Mouse (Mus musculus): ENCODE results near the gene Lelp1. TPM values are rescaled to one million over a fixed set of nuclear protein-coding genes. Genes with fewer than 3 reads are reported as not detected.

Lelp1 gene
- polyA plus RNA-seq (2015; fragmentation: Nextera tagmentation; extraction: Ambion mirVana) = not detected in 2 replicates

GRCm38 (mm10) chr3:92142644-92143043 lies at the start of gene Lelp1:
Gene Lelp1 (minus strand): TSS chr3:92142744.
- no peak within 1 kb of the TSS for H3K4me3 ChIP-seq
- H3K27ac ChIP-seq = no peak within 1 kb of the TSS
- H3K9me3 ChIP-seq = no peaks in the 10 kb centered on the region
- H3K27me3 ChIP-seq = no peaks in the 10 kb centered on the region
- H3K36me3 ChIP-seq = no peaks in the 10 kb centered on the region
- H3K4me2 ChIP-seq = no peak within 1 kb of the TSS
- no peak for ATAC-seq (ENCODE audit: insufficient number of reproducible peaks, low FRiP score, low TSS enrichment, low read depth)
- WGBS = 52% methylated on average over 1 of the region's 1 CpGs
- no peaks in the 10 kb centered on the region for H3K4me1 ChIP-seq
- H3K9ac ChIP-seq = no peak within 1 kb of the TSS

DNA sequence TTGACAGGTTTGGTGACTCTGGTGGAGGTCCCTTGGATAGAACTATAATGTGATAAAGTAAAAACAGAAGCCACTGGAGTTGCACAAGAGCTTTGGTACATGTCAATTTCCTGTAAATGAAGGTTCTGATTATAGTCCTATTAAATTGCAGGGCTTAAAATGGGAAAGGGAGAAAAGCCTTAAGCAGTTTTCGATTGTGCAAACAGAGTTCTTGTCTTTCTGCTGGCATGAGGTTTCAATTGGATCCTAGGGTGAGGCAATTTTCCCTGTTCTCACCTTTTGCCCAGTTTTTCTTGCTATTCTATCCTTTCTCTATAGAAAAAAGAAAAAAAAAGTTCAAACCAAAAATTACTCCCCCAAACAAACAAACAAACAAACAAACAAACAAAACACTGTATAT lies 34.3 kb upstream of the Lelp1 start:
- Histone ChIP-seq H3K9me3 (no peaks in the 10 kb centered on the region), H3K4me1 (no peaks in the 10 kb centered on the region), H3K27me3 (no peaks in the 10 kb centered on the region), H3K4me2 (no peak overlapping the region), H3K36me3 (no peaks in the 10 kb centered on the region), H3K4me3 (no peak overlapping the region), H3K9ac (no peak overlapping the region), H3K27ac (no peak overlapping the region)
- 42% methylated on average over 1 of the region's 1 CpGs for WGBS
- ATAC-seq (ENCODE audit: insufficient number of reproducible peaks, low FRiP score, low TSS enrichment, low read depth) = no peak

- ATAC-seq (ENCODE audit: insufficient number of reproducible peaks, low FRiP score, low TSS enrichment, low read depth) = no peak
- no peak overlapping the region for H3K4me3 ChIP-seq
- WGBS = 68% methylated on average over 3 of the region's 3 CpGs
- no peaks in the 10 kb centered on the region for H3K36me3 ChIP-seq
- H3K4me1 ChIP-seq = no peaks in the 10 kb centered on the region
- H3K27ac ChIP-seq = no peak overlapping the region
- no peaks in the 10 kb centered on the region for H3K27me3 ChIP-seq
- no peak overlapping the region for H3K4me2 ChIP-seq
- no peak overlapping the region for H3K9ac ChIP-seq
- H3K9me3 ChIP-seq = no peaks in the 10 kb centered on the region
These were observed 27.3 kb upstream of the Lelp1 start for GRCm38 (mm10) chr3:92169847-92170246.

- no peak overlapping the region for H3K9ac ChIP-seq
- no peak for ATAC-seq (ENCODE audit: insufficient number of reproducible peaks, low FRiP score, low TSS enrichment, low read depth)
- H3K27ac ChIP-seq = no peak overlapping the region
- no peaks in the 10 kb centered on the region for H3K9me3 ChIP-seq
- H3K27me3 ChIP-seq = no peaks in the 10 kb centered on the region
- no peaks in the 10 kb centered on the region for H3K4me1 ChIP-seq
- H3K4me3 ChIP-seq = no peak overlapping the region
- H3K36me3 ChIP-seq = no peaks in the 10 kb centered on the region
- H3K4me2 ChIP-seq = no peak overlapping the region
These were observed 10.8 kb upstream of the Lelp1 start for GRCm38 (mm10) chr3:92153322-92153721.

- H3K27ac ChIP-seq = no peak overlapping the region
- no peaks in the 10 kb centered on the region for H3K9me3 ChIP-seq
- H3K4me2 ChIP-seq = no peak overlapping the region
- WGBS = 20% methylated on average over 8 of the region's 8 CpGs
- H3K27me3 ChIP-seq = no peaks in the 10 kb centered on the region
- 0 out of 2 replicates have a peak, but pooled peaks have one; percentile 77 for ATAC-seq (ENCODE audit: insufficient number of reproducible peaks, low FRiP score, low TSS enrichment, low read depth)
- H3K9ac ChIP-seq = no peak overlapping the region
- H3K4me1 ChIP-seq = no peaks in the 10 kb centered on the region
- no peak overlapping the region for H3K4me3 ChIP-seq
- H3K36me3 ChIP-seq = no peaks in the 10 kb centered on the region
These were observed 8.2 kb upstream of the Lelp1 start for GRCm38 (mm10) chr3:92150631-92151277.

DNA sequence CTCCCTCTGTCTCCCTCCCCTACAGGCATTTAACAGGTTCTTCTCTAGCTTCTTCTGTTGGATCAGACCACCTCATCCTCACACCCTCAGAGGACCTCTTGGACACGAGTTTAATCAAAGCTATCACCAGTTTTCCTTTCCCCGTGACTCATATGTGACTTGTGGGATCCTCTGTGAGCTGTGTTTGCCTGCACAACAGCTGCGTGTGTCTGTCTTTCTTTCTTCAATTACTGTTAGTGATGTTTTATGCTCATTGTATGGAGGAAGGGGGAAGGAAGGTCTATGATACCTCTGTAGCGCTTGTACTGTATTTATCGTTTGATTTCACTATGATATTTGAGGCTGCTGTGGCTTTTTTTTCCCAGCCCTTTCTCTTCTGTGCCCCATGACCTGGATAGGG lies 5.4 kb upstream of the Lelp1 start:
- H3K4me2 ChIP-seq = no peak overlapping the region
- no peak overlapping the region for H3K9ac ChIP-seq
- H3K4me1 ChIP-seq = no peaks in the 10 kb centered on the region
- 76% methylated on average over 5 of the region's 5 CpGs for WGBS
- no peaks in the 10 kb centered on the region for H3K27me3 ChIP-seq
- H3K27ac ChIP-seq = no peak overlapping the region
- no peak for ATAC-seq (ENCODE audit: insufficient number of reproducible peaks, low FRiP score, low TSS enrichment, low read depth)
- H3K4me3 ChIP-seq = no peak overlapping the region
- H3K36me3 ChIP-seq = no peaks in the 10 kb centered on the region
- no peaks in the 10 kb centered on the region for H3K9me3 ChIP-seq

- Histone ChIP-seq H3K4me3 (no peak overlapping the region), H3K27me3 (no peaks in the 10 kb centered on the region), H3K9me3 (no peaks in the 10 kb centered on the region), H3K4me2 (no peak overlapping the region), H3K27ac (no peak overlapping the region), H3K36me3 (no peaks in the 10 kb centered on the region), H3K9ac (no peak overlapping the region), H3K4me1 (no peaks in the 10 kb centered on the region)
- WGBS = 32% methylated on average over 2 of the region's 2 CpGs
- ATAC-seq (ENCODE audit: insufficient number of reproducible peaks, low FRiP score, low TSS enrichment, low read depth) = no peak
These were observed 4.9 kb upstream of the Lelp1 start for GRCm38 (mm10) chr3:92147420-92147819.

GRCm38 (mm10) chr3:92123847-92124246 lies 18.7 kb downstream of the Lelp1 start, which contains the start of gene Prr9:
Gene Prr9 (minus strand): TSS chr3:92123947.
- Histone ChIP-seq H3K4me3 (no peak within 1 kb of the TSS), H3K9ac (no peak within 1 kb of the TSS), H3K36me3 (no peaks in the 10 kb centered on the region), H3K27me3 (no peaks in the 10 kb centered on the region), H3K27ac (no peak within 1 kb of the TSS), H3K4me2 (no peak within 1 kb of the TSS), H3K9me3 (no peaks in the 10 kb centered on the region), H3K4me1 (no peaks in the 10 kb centered on the region)
- ATAC-seq (ENCODE audit: insufficient number of reproducible peaks, low FRiP score, low TSS enrichment, low read depth) = no peak
- 44% methylated on average over 5 of the region's 5 CpGs for WGBS

GRCm38 (mm10) chr3:92120902-92121301 lies 21.6 kb downstream of the Lelp1 start:
- no peaks in the 10 kb centered on the region for H3K9me3 ChIP-seq
- H3K36me3 ChIP-seq = no peaks in the 10 kb centered on the region
- H3K4me3 ChIP-seq = no peak overlapping the region
- H3K9ac ChIP-seq = no peak overlapping the region
- no peaks in the 10 kb centered on the region for H3K27me3 ChIP-seq
- no peak overlapping the region for H3K27ac ChIP-seq
- no peaks in the 10 kb centered on the region for H3K4me1 ChIP-seq
- no peak overlapping the region for H3K4me2 ChIP-seq
- WGBS = 78% methylated on average over 3 of the region's 3 CpGs
- no peak for ATAC-seq (ENCODE audit: insufficient number of reproducible peaks, low FRiP score, low TSS enrichment, low read depth)

- Histone ChIP-seq H3K9me3 (no peaks in the 10 kb centered on the region), H3K9ac (no peak overlapping the region), H3K36me3 (no peaks in the 10 kb centered on the region), H3K4me3 (no peak overlapping the region), H3K4me1 (no peaks in the 10 kb centered on the region), H3K27me3 (no peaks in the 10 kb centered on the region), H3K27ac (no peak overlapping the region), H3K4me2 (no peak overlapping the region)
- WGBS = 32% methylated on average over 3 of the region's 3 CpGs
- ATAC-seq (ENCODE audit: insufficient number of reproducible peaks, low FRiP score, low TSS enrichment, low read depth) = no peak
These were observed 24.6 kb downstream of the Lelp1 start for GRCm38 (mm10) chr3:92117930-92118329.

GRCm38 (mm10) chr3:92111526-92111925 lies 31.0 kb downstream of the Lelp1 start:
- no peak for ATAC-seq (ENCODE audit: insufficient number of reproducible peaks, low FRiP score, low TSS enrichment, low read depth)
- H3K9ac ChIP-seq = no peak overlapping the region

DNA sequence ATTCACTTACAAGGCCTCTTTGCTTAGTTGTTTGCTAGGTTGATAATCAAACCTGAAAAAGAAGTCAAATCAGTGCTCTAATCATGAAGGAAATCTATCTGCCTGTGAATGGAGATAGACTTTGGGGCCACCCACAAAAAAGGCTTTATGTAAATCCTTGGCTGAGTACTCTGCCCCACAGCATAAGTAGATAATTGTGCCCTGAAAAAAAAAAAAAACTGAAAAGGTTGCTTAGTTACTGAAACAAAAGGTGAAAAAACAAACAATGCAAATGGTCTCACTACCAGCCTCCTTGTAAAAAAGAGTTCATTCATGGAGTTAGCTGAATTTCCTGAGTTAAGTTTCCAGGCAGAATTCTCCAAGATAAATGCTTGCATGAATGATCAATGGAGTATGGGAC lies 31.8 kb downstream of the Lelp1 start:
- no peak for ATAC-seq (ENCODE audit: insufficient number of reproducible peaks, low FRiP score, low TSS enrichment, low read depth)
- H3K27me3 ChIP-seq = no peaks in the 10 kb centered on the region
- H3K27ac ChIP-seq = no peak overlapping the region
- no peak overlapping the region for H3K4me3 ChIP-seq
- H3K36me3 ChIP-seq = no peaks in the 10 kb centered on the region
- H3K9me3 ChIP-seq = no peaks in the 10 kb centered on the region
- H3K9ac ChIP-seq = no peak overlapping the region
- H3K4me1 ChIP-seq = no peaks in the 10 kb centered on the region
- H3K4me2 ChIP-seq = no peak overlapping the region

More at GRCm38 (mm10) chr3:92111526-92111925, 31.0 kb downstream of the Lelp1 start:
- Histone ChIP-seq H3K27ac (no peak overlapping the region), H3K9me3 (no peaks in the 10 kb centered on the region), H3K4me1 (no peaks in the 10 kb centered on the region), H3K36me3 (no peaks in the 10 kb centered on the region), H3K4me3 (no peak overlapping the region), H3K27me3 (no peaks in the 10 kb centered on the region), H3K4me2 (no peak overlapping the region)

DNA sequence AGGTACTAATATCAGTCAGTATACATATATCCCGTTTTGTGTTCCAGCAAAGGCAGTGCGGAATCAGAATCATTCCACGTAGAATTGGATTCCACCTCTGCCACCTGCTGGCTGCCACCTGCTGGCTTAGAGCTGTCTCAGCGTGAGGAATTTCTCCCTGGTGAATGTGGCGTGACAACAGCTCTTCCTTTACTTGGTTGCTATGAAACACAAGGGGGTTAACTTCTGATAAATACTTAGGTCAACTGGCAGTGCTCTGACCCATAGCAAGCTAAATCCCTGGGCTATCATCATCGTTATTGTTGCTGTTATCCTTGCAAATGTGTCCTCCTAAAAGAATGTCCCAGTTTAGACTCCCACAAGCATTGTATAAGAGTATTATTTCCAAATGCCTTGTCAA lies 36.0 kb downstream of the Lelp1 start:
- no peaks in the 10 kb centered on the region for H3K4me1 ChIP-seq
- no peaks in the 10 kb centered on the region for H3K9me3 ChIP-seq
- no peak overlapping the region for H3K27ac ChIP-seq
- WGBS = 13% methylated on average over 6 of the region's 6 CpGs
- H3K27me3 ChIP-seq = no peaks in the 10 kb centered on the region
- no peak overlapping the region for H3K9ac ChIP-seq
- no peak for ATAC-seq (ENCODE audit: insufficient number of reproducible peaks, low FRiP score, low TSS enrichment, low read depth)
- H3K36me3 ChIP-seq = no peaks in the 10 kb centered on the region
- H3K4me3 ChIP-seq = no peak overlapping the region
- no peak overlapping the region for H3K4me2 ChIP-seq
